ENCODE assay signal across 11 mouse cellular contexts in the genomic region with DNA sequence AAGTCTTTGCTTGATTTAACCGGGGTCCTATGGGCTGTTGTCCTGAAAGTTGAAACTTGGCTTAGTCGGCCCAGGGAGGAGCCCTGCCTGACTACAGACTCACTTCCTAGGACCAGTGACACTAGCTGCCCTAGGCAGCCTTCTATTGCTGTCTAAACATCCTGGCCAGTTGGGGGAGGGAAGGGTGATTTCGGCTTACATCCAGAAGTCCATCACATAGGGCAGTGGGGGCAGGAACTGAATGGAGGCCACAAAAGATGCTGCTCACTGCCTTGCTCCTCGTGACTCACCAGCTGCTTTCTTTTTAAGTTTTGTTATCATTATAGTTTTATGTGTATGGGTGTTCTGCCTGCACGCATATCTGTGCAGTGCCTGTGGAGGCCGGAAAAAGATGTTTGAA. TPM values are rescaled to one million over a fixed set of nuclear protein-coding genes. Genes with fewer than 3 reads are reported as not detected.
DNase-seq lines count a peak whose midpoint lies in the region; ATAC-seq and TF ChIP-seq lines count a peak whose summit lies in the region.
"Had no signal": no experiment of that assay in that cellular context is flagged by ENCODE, and none has a peak within 500 bp of the region (broad histone marks: within the 10 kb centered on the region; RNA-seq: fewer than 3 reads in every experiment).

No protein-coding gene starts in this region.

- TF ChIP-seq CTCF in embryonic fibroblast, embryonic 13.5 days (IDR thresholded peaks at IDR 0.05; ENCODE audit: borderline replicate concordance, insufficient read depth, low read length): no peak
- no peak for TF ChIP-seq CTCF in lung, postnatal 0 days (IDR thresholded peaks at IDR 0.05)

- peak; percentile 52 for DNase-seq in adrenal gland, postnatal 10 days
- DNase-seq in adrenal gland, adult 8-10 months: no peak
- peak; percentile 68 for DNase-seq in lung, postnatal 0 days (ENCODE audit: low spot score)
- DNase-seq in cerebellum, adult 11 months: no peak
- no peak for DNase-seq in frontal cortex, postnatal 14 days (ENCODE audit: low spot score in 2 of 2)
- DNase-seq in frontal cortex, postnatal 36 days (ENCODE audit: low spot score in 2 of 2): no peak
- DNase-seq: midbrain, embryonic 14.5 days; right cerebral cortex, postnatal 4 days had no signal

- no peaks in the 10 kb centered on the region for H3K9me3 ChIP-seq in kidney, embryonic 15.5 days (replicated peaks)
- no peaks in the 10 kb centered on the region for H3K9me3 ChIP-seq in lung, postnatal 0 days (ENCODE audit: low read length)

- peak overlapping the region; percentile 79 for H3K27ac ChIP-seq in embryonic fibroblast, embryonic 13.5 days (ENCODE audit: insufficient read depth, low read length)
- peak overlapping the region; percentile 86 for H3K27ac ChIP-seq in kidney, embryonic 15.5 days
- peak overlapping the region; percentile 85 for H3K27ac ChIP-seq in lung, postnatal 0 days (ENCODE audit: low read length)
- H3K27ac ChIP-seq: left cerebral cortex, adult 2 months had no signal

- no peaks in the 10 kb centered on the region for H3K27me3 ChIP-seq in kidney, embryonic 15.5 days
- H3K27me3 ChIP-seq in lung, postnatal 0 days (replicated peaks; ENCODE audit: insufficient read depth, low read length): no peaks in the 10 kb centered on the region

- peak; percentile 60; the same call in 1 of the 2 replicates for TF ChIP-seq EP300 in lung, postnatal 0 days (IDR thresholded peaks at IDR 0.05)

- H3K4me2 ChIP-seq in kidney, embryonic 15.5 days: no peak overlapping the region
- H3K4me2 ChIP-seq in lung, postnatal 0 days (replicated peaks; ENCODE audit: low read depth, low read length): no peak overlapping the region

- no peak overlapping the region for H3K9ac ChIP-seq in kidney, embryonic 15.5 days
- H3K9ac ChIP-seq in lung, postnatal 0 days (replicated peaks; ENCODE audit: low read depth): no peak overlapping the region

- WGBS in kidney, embryonic 15.5 days: 28% methylated on average over 6 of the region's 6 CpGs
- WGBS in lung, postnatal 0 days: 57% methylated on average over 6 of the region's 6 CpGs

- H3K4me1 ChIP-seq in embryonic fibroblast, embryonic 13.5 days (ENCODE audit: control insufficient read depth, insufficient read depth, low read length): no peaks in the 10 kb centered on the region
- peaks cover 38% of the 10 kb centered on the region for H3K4me1 ChIP-seq in kidney, embryonic 15.5 days
- peaks cover 2% of the 10 kb centered on the region; the same call in 1 of the 2 replicates for H3K4me1 ChIP-seq in lung, postnatal 0 days (ENCODE audit: insufficient read depth, low read depth, low read length)

- H3K4me3 ChIP-seq in embryonic fibroblast, embryonic 13.5 days (ENCODE audit: insufficient read depth, low read length): no peak overlapping the region
- no peak overlapping the region for H3K4me3 ChIP-seq in kidney, embryonic 15.5 days (replicated peaks)
- H3K4me3 ChIP-seq in lung, postnatal 0 days (ENCODE audit: low read depth, low read length): no peak overlapping the region
- H3K4me3 ChIP-seq: left cerebral cortex, adult 2 months had no signal

- H3K36me3 ChIP-seq in kidney, embryonic 15.5 days: no peaks in the 10 kb centered on the region
- no peaks in the 10 kb centered on the region for H3K36me3 ChIP-seq in lung, postnatal 0 days (ENCODE audit: insufficient read depth, low read length)

- TF ChIP-seq POLR2A in embryonic fibroblast, embryonic 13.5 days (IDR thresholded peaks at IDR 0.05; ENCODE audit: low read depth, low read length): no peak

- peak; percentile 55 for ATAC-seq in kidney, embryonic 15.5 days (replicated peaks; ENCODE audit: low FRiP score)
- peak; percentile 84 for ATAC-seq in lung, postnatal 0 days

RNA-seq across cellular contexts. Expression of gene A4galt, which starts 41.6 kb away (rescaled TPM):
- 10 to 100 TPM; 12.3 to 12.8 TPM for total RNA-seq in adrenal gland, postnatal 10 days (2021)
- 10 to 100 TPM in 3 of 4 experiments, 1 to 10 TPM in 1; 8.1 to 18.4 (median 12.7) TPM for total RNA-seq in adrenal gland, adult 8-10 months (2022)
- polyA plus RNA-seq in embryonic fibroblast, embryonic 13.5 days (2011; ENCODE audit: insufficient read length, low read depth, missing spikeins): 10.5 and 14.0 TPM in 2 replicates
- polyA plus RNA-seq in kidney, embryonic 15.5 days (2015; fragmentation: Nextera tagmentation; extraction: Ambion mirVana): 19.1 and 20.8 TPM in 2 replicates
- 15.2 and 16.0 TPM in 2 replicates for polyA plus RNA-seq in lung, postnatal 0 days (2015; fragmentation: Nextera tagmentation; extraction: Ambion mirVana)

RNA-seq across cellular contexts. Expression of gene Arfgap3, which starts 56.9 kb away (rescaled TPM):
- total RNA-seq in adrenal gland, postnatal 10 days (2021): 10 to 100 TPM; 24.0 to 24.7 TPM
- 10 to 100 TPM; 28.9 to 47.7 (median 40.1) TPM for total RNA-seq in adrenal gland, adult 8-10 months (2022)
- 51.9 and 55.2 TPM in 2 replicates for polyA plus RNA-seq in embryonic fibroblast, embryonic 13.5 days (2011; ENCODE audit: insufficient read length, low read depth, missing spikeins)
- polyA plus RNA-seq in kidney, embryonic 15.5 days (2015; fragmentation: Nextera tagmentation; extraction: Ambion mirVana): 35.7 and 36.3 TPM in 2 replicates
- polyA plus RNA-seq in lung, postnatal 0 days (2015; fragmentation: Nextera tagmentation; extraction: Ambion mirVana): 41.1 and 44.2 TPM in 2 replicates

Comparison
In these comparisons a context has a peak if more than half of its experiments do, and no peak if none do; other contexts are left out.
1. DNase-seq: peak in adrenal gland, postnatal 10 days (single experiment) and lung, postnatal 0 days (single experiment); none in adrenal gland, adult 8-10 months (single experiment), cerebellum, adult 11 months (single experiment), frontal cortex, postnatal 14 days (0 of 2) and frontal cortex, postnatal 36 days (0 of 2).
2. Peak in every context shown above with its lines, with median percentiles within 50 percentile points of each other: H3K27ac ChIP-seq.